Mouse (Mus musculus) layer of hippocampus, adult 2 months (tissue): ENCODE results near the gene Thada. TPM values are rescaled to one million over a fixed set of nuclear protein-coding genes. Genes with fewer than 3 reads are reported as not detected.
A peak's percentile ranks its signal among the peaks of the same experiment; 100 is the strongest.

Source experiments
- DNase-seq, 2 experiments: peaks; one replicate each; pipeline ENCODE4 v3.0.0; 2022; ENCODE audit warnings: low spot score in 2 of 2
- H3K27ac ChIP-seq: fragments of 200-600 bp; 2 replicates; pipeline ENCODE4 v1.8.1; 2022
- H3K4me3 ChIP-seq: fragments of 200-600 bp; 2 replicates; pipeline ENCODE4 v1.8.1; 2022; ENCODE audit warnings: mild to moderate bottlenecking
- CTCF ChIP-seq: fragments of 200-600 bp; conservative IDR thresholded peaks from 2 replicates; pipeline ENCODE4 v1.8.1; 2022; ENCODE audit warnings: antibody characterized with exemption, mild to moderate bottlenecking, moderate library complexity
- total RNA-seq, 2 experiments: library from RNA; stranded (reverse); gene quantifications; 2 replicates each; pipeline ENCODE4 v1.2.3; 2021

The Thada gene
- total RNA-seq, 2 experiments from 2014 or later, result 14.8 to 17.3 TPM

GRCm38 (mm10) chr17:84422916-84423315, 43.1 kb downstream of the Thada start:
- Histone ChIP-seq H3K4me3 (no peak overlapping the region), H3K27ac (no peak overlapping the region)
- DNase-seq, result no peak
- no peak for TF ChIP-seq CTCF

- TF ChIP-seq CTCF, result no peak
- no peak overlapping the region for H3K4me3 ChIP-seq
- no peak overlapping the region for H3K27ac ChIP-seq
- DNase-seq, result no peak
Measured at GRCm38 (mm10) chr17:84422001-84422785, 43.8 kb downstream of the Thada start.

- no peak for DNase-seq
- no peak overlapping the region for H3K4me3 ChIP-seq
- TF ChIP-seq CTCF, result peak; percentile 68
- H3K27ac ChIP-seq, result no peak overlapping the region
Measured at GRCm38 (mm10) chr17:84421042-84421441, 45.0 kb downstream of the Thada start.

GRCm38 (mm10) chr17:84420276-84420639, 45.7 kb downstream of the Thada start:
- no peak for TF ChIP-seq CTCF
- DNase-seq, result no peak
- Histone ChIP-seq H3K27ac (no peak overlapping the region), H3K4me3 (no peak overlapping the region)

GRCm38 (mm10) chr17:84419326-84420275, 46.4 kb downstream of the Thada start:
- no peak overlapping the region for H3K27ac ChIP-seq
- TF ChIP-seq CTCF, result peak; percentile 28; the same call in 1 of the 2 replicates
- H3K4me3 ChIP-seq, result no peak overlapping the region
- peak; percentile 87 to 89 for DNase-seq

- no peak for DNase-seq
- TF ChIP-seq CTCF, result no peak
- H3K4me3 ChIP-seq, result no peak overlapping the region
- H3K27ac ChIP-seq, result no peak overlapping the region
Measured at GRCm38 (mm10) chr17:84415936-84416335, 50.1 kb downstream of the Thada start.

GRCm38 (mm10) chr17:84408731-84409130, 57.3 kb downstream of the Thada start:
- Histone ChIP-seq H3K4me3 (no peak overlapping the region), H3K27ac (no peak overlapping the region)
- TF ChIP-seq CTCF, result no peak
- DNase-seq, result no peak

- Histone ChIP-seq H3K4me3 (no peak overlapping the region), H3K27ac (no peak overlapping the region)
- TF ChIP-seq CTCF, result no peak
- DNase-seq, result no peak
Measured at GRCm38 (mm10) chr17:84405616-84406015, 60.4 kb downstream of the Thada start.

- H3K4me3 ChIP-seq, result no peak overlapping the region
- H3K27ac ChIP-seq, result no peak overlapping the region
- TF ChIP-seq CTCF, result no peak
- no peak for DNase-seq
Measured at GRCm38 (mm10) chr17:84401796-84402195, 64.2 kb downstream of the Thada start.

- Histone ChIP-seq H3K27ac (no peak overlapping the region), H3K4me3 (no peak overlapping the region)
- TF ChIP-seq CTCF, result no peak
- DNase-seq, result no peak
Measured at GRCm38 (mm10) chr17:84399431-84399830, 66.6 kb downstream of the Thada start.

- H3K4me3 ChIP-seq, result no peak overlapping the region
- peak overlapping the region; percentile 14; the same call in 1 of the 2 replicates for H3K27ac ChIP-seq
- DNase-seq, result no peak
- TF ChIP-seq CTCF, result no peak
Measured at GRCm38 (mm10) chr17:84390026-84390425, 76.0 kb downstream of the Thada start.

- no peak for DNase-seq
- no peak overlapping the region for H3K27ac ChIP-seq
- no peak for TF ChIP-seq CTCF
- H3K4me3 ChIP-seq, result no peak overlapping the region
Measured at GRCm38 (mm10) chr17:84386176-84386575, 79.8 kb downstream of the Thada start.

GRCm38 (mm10) chr17:84385696-84386095, 80.3 kb downstream of the Thada start:
- DNase-seq, result no peak
- peak; percentile 93 for TF ChIP-seq CTCF
- Histone ChIP-seq H3K4me3 (no peak overlapping the region), H3K27ac (no peak overlapping the region)
